Mouse (Mus musculus) brown adipose tissue, adult 24 weeks (tissue): ENCODE data around the gene Lpgat1. TPM values are rescaled to one million over a fixed set of nuclear protein-coding genes. Genes with fewer than 3 reads are reported as not detected.
A peak's percentile ranks its signal among the peaks of the same experiment; 100 is the strongest.

Experiments
- H3K27ac ChIP-seq: fragments of 200-500 bp; replicated peaks from 2 replicates; pipeline ENCODE4 v1.5.1; 2012; ENCODE audit warnings: low read depth, mild to moderate bottlenecking, low read length
- H3K4me1 ChIP-seq: fragments of 200-500 bp; 2 replicates; pipeline ENCODE4 v1.6.1; 2012; ENCODE audit warnings: low read length, mixed read lengths; ENCODE audit not compliant: control insufficient read depth, insufficient read depth, insufficient read length
- H3K4me3 ChIP-seq: fragments of 200-500 bp; 2 replicates; pipeline ENCODE4 v1.5.1; 2012; ENCODE audit warnings: low read depth, mild to moderate bottlenecking, low read length, moderate library complexity; ENCODE audit not compliant: insufficient read depth
- polyA plus RNA-seq: library from polyadenylated mRNA; stranded (reverse); fragments of >200 nt; gene quantifications from 2 replicates; pipeline ENCODE4 v1.2.4, GENCODE M21; 2012; ENCODE audit not compliant: missing spikeins, insufficient read depth, insufficient read length

Gene Lpgat1
- polyA plus RNA-seq, 1 experiment: 40.5 TPM

GRCm38 (mm10) chr1:191808688-191809223, 91.1 kb downstream of the Lpgat1 start:
- Histone ChIP-seq H3K4me3 (no peak overlapping the region), H3K27ac (no peak overlapping the region), H3K4me1 (no peaks in the 10 kb centered on the region)

DNA sequence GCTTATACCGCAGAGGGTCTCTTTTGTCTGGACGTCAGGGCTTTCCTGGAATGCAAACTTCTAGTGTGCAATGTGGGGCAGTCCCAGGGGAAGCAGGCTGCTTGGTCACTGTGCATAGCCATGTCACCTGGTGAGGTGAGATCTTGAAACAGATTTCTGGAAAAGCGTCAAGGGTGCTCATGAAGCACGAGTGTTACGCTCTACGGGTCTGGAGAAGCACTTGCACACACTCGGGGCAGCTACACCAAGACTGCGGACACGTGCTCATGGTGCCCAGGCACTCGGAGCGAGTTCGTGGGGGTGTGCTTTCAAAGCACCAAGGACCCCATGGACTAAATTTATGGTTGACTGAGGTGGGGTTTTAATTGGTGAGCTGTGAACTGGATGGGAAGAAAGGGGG, 94.1 kb downstream of the Lpgat1 start:
- Histone ChIP-seq H3K4me1 (no peaks in the 10 kb centered on the region), H3K4me3 (no peak overlapping the region), H3K27ac (no peak overlapping the region)

DNA sequence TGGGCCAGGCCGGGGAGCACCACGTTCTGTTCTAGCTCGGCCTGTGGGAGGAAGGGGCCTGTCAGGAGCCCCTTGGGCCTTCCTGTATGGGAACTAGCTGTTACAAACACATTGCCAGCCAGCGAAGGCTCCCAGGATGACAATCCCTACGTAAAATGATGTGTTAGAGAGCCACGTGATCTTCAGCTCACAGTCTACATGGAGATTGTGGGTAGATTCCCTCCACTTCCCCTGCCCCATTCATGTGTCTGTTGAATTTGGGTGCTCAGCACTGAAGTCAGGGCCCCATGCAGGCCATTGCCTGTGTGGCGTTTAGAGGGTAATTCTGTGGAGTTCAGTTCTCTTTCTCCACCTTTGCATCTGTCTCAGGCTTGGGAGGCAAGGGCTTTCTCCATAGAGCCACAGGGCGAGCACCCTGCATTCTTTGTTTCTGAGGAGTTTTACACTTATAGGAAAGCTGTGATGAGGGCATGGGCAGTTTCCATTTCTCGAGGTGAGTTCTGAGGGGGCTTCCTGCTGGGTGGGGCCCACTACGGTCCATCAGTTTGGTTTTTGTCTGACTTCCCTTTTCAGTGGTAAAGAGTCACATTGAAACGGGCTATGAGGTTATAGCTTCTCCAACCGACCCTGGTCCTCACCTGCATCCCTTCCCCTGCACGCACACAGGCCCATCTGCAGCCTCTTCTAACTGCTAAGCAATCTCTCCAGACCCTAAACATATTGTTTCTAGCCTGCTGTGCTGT, 95.5 kb downstream of the Lpgat1 start:
- Histone ChIP-seq H3K4me1 (no peaks in the 10 kb centered on the region), H3K27ac (no peak overlapping the region), H3K4me3 (no peak overlapping the region)

DNA sequence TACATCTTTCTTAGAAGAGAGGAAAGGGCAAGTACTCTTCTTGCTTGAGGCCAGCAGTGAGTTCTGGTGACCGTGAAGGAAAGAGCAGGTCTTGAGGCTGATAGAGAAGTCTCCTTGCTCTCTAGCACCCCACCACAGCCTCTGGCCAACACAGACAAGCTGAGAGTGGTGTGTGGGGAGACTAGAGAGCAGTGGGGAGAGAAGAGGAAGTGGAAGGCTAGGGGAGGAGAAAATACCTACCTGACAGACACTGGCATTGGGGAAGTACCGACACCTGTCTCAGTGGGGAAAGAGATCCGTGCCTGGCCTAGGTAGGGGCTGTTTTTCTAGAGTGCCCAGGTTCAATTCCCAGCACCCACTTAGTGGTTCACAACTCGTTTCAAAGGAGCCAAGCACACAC, 96.6 kb downstream of the Lpgat1 start:
- Histone ChIP-seq H3K27ac (0 out of 2 replicates have a peak overlapping the region, but pooled peaks have one; percentile 21), H3K4me3 (no peak overlapping the region), H3K4me1 (no peaks in the 10 kb centered on the region)

DNA sequence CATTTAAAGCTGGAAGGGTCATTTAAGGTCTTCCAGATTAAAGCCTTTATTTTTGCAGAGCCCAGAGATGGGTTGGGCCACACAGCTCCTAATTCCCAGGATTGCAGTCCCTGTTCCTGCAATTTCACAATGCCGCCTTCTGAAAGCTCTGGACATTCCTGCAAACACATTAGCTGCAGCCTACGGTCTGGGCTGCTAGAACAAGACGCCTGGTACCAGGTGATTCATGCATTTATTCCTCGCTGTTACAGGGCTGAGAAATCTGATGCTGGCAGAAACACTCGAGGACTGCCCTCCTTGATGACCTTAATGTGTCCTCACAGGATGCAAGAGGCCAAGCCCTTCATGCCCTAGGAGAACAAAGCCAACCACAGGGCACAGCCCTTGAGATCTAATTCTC, 97.3 kb downstream of the Lpgat1 start:
- no peak overlapping the region for H3K4me3 ChIP-seq
- no peaks in the 10 kb centered on the region for H3K4me1 ChIP-seq
- no peak overlapping the region for H3K27ac ChIP-seq

- no peaks in the 10 kb centered on the region for H3K4me1 ChIP-seq
- H3K4me3 ChIP-seq: no peak overlapping the region
- no peak overlapping the region for H3K27ac ChIP-seq
Measured at GRCm38 (mm10) chr1:191816596-191816995, 99.0 kb downstream of the Lpgat1 start.

DNA sequence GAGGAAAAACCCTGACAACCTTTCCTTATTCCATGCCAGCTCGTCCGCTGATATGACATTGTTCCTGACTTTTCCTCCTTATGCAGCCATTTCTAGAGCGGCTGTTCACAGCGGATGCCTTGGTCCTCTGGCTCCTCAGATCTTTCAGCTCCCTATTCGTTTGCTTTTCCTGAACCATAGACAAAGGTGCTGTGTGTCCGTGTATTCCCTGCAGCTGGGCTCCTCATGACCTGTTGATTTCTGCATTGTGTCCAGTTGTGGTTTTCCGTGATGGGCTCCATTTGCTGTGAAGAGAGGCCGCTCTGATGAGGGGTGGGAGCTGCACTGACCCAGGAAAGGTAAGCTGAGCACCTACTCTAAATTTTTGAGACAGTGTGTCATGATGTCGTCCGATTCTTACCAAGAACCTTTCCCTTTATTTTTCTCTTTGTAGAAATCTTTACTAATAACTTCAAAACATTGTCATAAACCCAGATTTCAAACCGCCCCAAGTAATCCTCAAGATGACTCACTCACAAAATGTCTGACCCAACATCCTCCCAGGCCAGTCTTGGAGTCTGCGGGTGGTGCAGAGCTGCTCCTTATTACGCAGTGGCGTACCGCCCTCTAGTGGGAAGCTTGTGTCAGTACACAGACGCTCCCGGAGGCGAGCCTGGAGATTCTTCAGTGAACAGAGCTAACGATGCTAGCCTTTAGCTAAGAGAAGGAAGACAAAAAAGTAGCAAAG, 99.9 kb downstream of the Lpgat1 start:
- H3K4me1 ChIP-seq: peaks cover 3% of the 10 kb centered on the region; the same call in 1 of the 2 replicates
- no peak overlapping the region for H3K27ac ChIP-seq
- no peak overlapping the region for H3K4me3 ChIP-seq

DNA sequence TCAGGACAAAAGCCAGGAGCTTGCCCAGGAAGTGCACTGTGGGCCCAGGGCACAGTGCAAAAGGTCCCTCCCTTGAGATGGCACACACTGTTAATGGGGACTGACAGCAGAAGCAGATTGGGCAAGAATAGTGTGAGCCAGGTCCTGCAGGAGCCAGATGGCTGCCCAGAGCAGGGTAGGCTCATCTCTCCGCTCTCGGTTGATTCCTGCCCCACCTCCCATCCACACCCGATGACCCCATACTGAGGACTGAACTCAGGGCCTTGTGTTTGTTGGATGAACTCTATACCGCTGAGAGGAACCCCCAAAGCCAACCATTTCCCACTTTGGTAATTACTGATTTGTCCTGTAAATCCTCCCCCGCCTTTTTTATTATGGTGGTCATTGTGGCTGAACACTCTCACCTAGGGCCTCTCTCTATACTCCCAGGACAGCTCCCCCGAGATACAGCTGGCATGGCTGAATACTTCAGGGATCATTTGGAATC, 100.6 kb downstream of the Lpgat1 start:
- no peak overlapping the region for H3K4me3 ChIP-seq
- H3K4me1 ChIP-seq: peaks cover 3% of the 10 kb centered on the region; the same call in 1 of the 2 replicates
- no peak overlapping the region for H3K27ac ChIP-seq

DNA sequence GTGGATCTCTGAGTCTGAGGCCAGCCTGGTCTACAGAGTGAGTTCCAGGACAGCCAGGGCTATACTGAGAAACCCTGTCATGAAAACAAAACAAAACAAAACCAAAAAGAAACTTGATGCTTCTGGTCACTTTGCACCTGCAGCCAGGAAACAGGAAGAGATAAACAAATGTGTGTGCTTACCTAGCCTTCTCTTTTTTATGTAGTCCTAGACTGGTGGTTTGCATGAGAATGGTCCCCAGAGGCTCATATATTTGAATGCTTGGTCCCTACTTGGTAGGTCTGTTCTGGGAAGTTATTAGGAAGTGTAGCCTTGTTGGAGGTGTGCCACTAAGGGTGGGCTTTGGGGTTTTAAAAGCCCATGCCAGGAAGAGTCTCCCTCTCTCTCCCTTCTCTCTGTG, 101.4 kb downstream of the Lpgat1 start:
- H3K27ac ChIP-seq: no peak overlapping the region
- H3K4me1 ChIP-seq: peaks cover 3% of the 10 kb centered on the region; the same call in 1 of the 2 replicates
- H3K4me3 ChIP-seq: no peak overlapping the region

GRCm38 (mm10) chr1:191820951-191821325, 103.3 kb downstream of the Lpgat1 start:
- Histone ChIP-seq H3K4me3 (peak overlapping the region; percentile 38), H3K4me1 (peaks cover 3% of the 10 kb centered on the region; the same call in 1 of the 2 replicates), H3K27ac (no peak overlapping the region)

GRCm38 (mm10) chr1:191821326-191822091, 103.9 kb downstream of the Lpgat1 start, which contains the start of gene Nek2:
Gene Nek2 (plus strand): TSS chr1:191821444.
- Histone ChIP-seq H3K4me1 (peaks cover 3% of the 10 kb centered on the region; the same call in 1 of the 2 replicates), H3K4me3 (peak within 1 kb of the TSS; percentile 61), H3K27ac (no peak within 1 kb of the TSS)

GRCm38 (mm10) chr1:191829124-191829523, 111.5 kb downstream of the Lpgat1 start:
- Histone ChIP-seq H3K4me1 (no peaks in the 10 kb centered on the region), H3K4me3 (no peak overlapping the region), H3K27ac (no peak overlapping the region)

- H3K4me1 ChIP-seq: no peaks in the 10 kb centered on the region
- H3K4me3 ChIP-seq: no peak overlapping the region
- H3K27ac ChIP-seq: no peak overlapping the region
Measured at GRCm38 (mm10) chr1:191833396-191833795, 115.8 kb downstream of the Lpgat1 start.
